Mouse (Mus musculus) left cerebral cortex, postnatal 4 days (tissue): ENCODE measurements at regions not wholly inside any gene's neighbourhood (a gene's known extent, or its start where the extent isn't known, plus 50 kb on each side); places are given as distances from the start of the nearest gene placed in this dataset.

Source experiments
- DNase-seq: peaks from one replicate; pipeline ENCODE4 v3.0.0-alpha.2; 2022
- intact Hi-C: fragments of 180-260 bp; cut with DNase I; formaldehyde crosslinking; loops from one replicate; pipeline ENCODE4 v1.15.1; 2025

DNA sequence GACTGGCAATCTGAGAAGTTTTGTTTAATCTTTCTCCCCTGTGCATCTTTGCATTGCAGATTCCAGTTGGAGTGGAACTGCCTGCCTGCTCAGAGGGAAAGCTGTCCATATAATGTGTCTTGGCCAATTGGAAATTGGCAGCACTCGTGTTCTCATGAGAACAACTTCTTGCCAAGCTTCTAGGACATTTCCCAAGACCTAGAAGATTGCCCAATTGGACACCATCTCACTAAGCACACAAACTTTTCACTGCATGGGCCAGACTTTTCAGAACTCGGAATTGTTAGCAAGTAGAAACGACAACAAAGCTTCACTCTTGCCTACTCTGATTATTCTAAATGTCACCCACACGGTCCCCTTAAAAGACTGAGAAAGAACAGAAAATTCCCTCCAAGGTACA, 409.8 kb downstream of the Rwdd3 start:
- intact Hi-C loops, result no loop called here

DNA sequence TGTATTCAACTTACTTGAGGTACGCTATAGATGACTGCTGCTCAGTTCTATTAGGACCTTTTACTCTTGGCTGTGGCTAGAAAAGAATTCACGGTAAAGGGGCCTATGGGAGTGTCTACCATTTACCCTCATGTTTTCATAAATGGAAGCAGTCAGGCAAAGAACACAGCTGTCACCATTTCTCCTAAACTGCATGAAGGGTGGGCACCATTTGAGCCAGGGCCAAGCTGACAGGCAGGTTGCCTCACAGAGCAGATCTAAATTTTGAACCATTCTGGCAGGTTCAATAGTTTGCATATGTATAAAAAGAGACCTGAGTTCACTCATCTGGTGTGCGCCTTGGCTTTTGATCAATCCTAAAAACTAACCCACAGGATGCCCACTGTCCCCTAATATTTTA, 410.3 kb downstream of the Rwdd3 start:
- intact Hi-C loops, result no loop called here
- DNase-seq, result peak; percentile 60

More for the DNA sequence above, 409.8 kb downstream of the Rwdd3 start:
- DNase-seq, result peak; percentile 18

DNA sequence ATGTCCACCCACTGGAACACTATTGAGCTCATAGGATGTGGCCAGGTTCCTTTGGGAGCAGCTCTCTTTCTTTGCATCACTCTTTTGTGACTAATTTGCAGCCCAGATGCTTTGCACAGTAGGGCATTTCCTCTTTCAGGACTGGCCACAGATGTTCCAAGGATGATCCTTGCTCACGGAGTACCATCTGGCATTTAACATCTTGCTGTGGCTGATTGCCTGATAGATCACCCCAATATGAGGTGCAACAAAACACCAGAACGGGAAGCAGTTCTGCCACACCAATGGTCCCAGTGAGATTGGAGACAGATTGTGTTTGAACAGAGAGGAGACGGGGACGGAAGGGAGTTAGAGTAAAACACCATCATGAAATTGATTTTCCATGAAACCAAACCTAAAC, 423.0 kb downstream of the Rwdd3 start:
- intact Hi-C loops, result no loop called here

DNA sequence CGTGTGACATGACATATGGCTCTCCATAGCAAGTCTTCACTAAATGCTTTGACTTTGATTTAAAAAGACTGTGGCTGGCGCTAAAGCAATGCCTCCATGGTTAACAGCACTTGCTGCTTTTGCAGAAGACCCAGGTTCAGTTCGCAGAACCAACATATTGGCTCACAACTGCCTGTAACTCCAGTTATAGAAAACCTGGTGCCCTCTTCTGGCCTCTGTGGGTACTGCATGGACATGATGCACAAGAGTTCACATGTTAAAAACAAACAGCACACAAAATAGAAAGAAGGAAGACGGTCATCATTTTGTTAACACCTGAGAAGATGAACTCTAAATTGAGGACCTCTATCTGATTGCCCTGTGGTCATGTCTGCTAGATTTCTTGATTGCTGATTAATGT, 423.8 kb downstream of the Rwdd3 start:
- intact Hi-C loops, result no loop called here
- DNase-seq, result peak; percentile 34

More for the DNA sequence above, 423.0 kb downstream of the Rwdd3 start:
- DNase-seq, result no peak

DNA sequence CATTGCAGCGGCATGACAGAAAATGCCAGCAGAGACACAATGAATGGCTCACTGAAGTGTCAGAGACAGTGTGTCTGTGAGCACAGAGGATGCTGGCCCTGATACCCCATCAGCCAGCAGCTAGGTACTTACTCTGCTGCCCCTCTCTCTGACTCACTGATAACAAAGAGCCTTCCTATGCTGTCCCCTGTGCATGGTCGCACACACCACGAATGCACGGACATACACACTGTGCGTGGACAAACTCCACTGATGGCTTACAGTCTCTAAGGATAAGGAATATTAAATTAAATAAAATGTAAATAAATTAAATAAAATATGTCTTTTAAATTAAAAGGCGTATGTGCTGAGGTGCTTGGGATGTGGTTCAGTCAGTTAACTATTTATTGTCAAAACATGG, 438.2 kb downstream of the Rwdd3 start:
- DNase-seq, result no peak
- intact Hi-C loops, result no loop called here

DNA sequence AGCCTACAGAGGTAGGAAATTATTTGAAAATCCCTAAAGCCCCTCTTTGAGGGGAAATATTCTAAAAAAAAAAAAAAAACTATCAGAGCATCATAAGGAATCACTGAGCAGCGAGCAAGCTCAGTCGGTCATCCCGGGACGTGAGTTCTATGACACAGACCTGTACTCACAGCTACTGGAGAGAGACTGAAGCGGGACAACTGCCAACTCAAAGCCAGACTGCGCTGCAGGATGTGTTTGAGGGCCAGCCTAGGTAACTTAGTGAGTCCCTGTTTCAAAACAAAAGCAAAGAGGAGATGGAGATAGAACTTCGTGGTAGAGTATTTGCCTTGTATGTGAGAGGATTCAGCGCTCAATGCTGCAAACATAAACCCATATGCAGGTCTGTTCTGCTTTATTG, 439.1 kb downstream of the Rwdd3 start:
- no peak for DNase-seq
- intact Hi-C loops, result no loop called here

DNA sequence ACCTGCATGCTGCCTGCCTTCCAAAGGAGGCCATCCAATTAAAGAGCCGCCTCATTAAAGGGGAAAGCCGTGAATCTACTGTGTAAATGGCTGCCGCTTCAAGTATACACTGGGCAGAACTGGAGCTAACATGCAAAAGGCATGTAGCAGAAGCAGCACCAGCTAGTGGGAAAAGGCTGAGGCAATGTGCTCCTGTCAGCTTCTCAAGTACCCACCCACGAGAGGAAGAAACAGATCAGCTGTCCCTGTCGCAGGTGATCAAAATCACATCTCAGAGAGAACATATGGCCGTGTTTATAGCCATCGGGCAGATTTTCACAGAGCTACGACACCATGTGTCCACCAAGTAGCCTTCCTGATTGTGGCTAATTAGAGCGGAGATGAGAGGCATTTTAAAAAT, 440.2 kb downstream of the Rwdd3 start:
- intact Hi-C loops, result no loop called here
- peak; percentile 14 for DNase-seq

DNA sequence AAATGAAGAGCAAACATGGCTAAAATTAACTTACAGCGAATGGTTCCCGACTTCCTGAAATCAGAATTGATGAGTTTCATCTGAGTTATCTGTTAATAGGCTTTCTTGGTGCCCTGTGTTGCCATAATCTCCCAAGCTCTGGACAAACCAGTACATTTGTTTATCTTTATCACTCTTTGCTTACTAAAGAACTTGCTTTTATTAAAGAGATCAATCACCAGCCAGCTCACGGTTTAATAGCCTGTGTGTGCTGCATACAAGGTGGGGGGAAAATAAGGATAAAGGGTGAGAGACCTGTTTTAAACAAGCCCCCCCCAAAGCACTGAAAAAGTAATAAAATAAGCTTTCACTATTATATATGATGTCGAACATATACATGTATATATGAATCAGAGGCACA, 441.3 kb downstream of the Rwdd3 start:
- intact Hi-C loops, result no loop called here
- DNase-seq, result no peak

DNA sequence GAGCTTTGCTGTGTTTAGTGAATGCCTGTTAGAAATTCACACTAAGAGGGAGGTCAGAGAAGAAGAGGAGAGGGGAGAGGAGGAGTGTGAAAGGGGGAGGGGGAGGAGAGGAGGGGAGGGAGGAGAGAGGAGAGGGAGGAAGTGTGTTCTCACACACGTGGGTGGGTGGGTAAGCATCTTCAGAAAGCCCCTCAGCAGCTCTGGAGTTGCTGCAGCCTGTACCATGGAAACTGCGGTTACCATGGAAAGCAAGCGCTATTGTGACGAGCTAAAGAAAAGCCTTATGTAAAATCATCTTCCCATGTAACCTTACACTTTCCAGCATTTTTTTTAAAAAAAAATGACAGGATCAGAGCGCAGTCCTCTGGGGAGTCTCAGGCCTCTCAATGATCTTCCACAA, 441.8 kb downstream of the Rwdd3 start:
- intact Hi-C loops, result loop anchor here (10.0 kb wide), 1 partner anchor 365 kb away; no protein-coding TSS in a partner anchor
- no peak for DNase-seq

DNA sequence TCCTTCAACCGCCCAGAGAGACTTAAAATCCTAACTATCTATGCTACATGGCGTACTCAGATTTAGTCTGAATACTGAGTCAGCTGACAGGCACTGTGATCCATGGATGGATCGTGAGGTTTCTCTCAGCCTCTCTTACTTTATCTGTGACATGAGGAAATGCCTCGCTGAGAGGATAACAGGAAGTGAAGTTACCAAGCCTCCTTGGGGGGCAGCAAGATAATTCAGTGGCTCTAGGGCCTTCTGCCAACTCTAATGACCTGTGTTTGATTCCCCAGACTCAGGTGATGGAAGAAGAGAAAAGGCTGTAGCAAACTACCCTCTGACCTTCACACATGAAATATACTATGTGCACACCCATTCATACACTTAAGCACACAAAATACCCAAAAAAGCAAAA, 486.3 kb downstream of the Rwdd3 start:
- intact Hi-C loops, result no loop called here
- no peak for DNase-seq

DNA sequence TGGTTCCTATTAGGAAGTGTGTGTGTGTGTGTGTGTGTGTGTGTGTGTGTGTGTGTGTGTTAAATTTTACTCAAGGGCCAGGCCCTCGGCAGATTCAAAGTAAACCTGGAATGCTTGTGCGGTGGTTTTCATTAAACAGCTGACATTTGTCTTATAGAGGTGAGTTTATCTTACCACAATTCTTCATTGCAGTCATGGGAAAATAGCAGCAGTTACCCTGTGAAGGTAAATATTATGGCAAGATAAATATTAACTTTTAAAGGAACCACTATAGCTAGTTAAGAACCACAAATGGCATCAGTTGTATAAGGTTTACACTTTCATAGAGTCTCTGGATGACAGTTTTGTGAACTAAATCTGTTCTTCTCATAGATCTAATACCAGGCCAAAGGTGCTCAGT, 495.6 kb downstream of the Rwdd3 start:
- DNase-seq, result no peak
- intact Hi-C loops, result no loop called here

DNA sequence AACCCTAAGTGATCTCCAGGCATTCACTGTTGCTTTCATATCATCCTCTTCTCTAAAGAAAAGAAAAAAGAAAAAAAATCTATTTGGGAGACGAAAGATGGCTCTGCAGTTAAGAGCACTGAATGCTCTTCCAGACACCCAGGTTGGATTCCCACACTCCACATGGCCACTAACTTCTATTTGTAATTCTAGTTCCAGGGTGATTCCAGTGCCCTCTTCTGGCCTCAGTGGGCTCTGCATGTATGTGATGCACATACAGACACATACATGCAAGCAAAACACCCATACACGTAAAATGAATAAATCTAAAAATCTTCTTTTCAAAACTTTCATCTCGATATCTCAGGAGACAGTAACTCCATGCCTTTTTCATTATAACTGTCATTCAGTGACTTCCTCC, 502.8 kb downstream of the Rwdd3 start:
- intact Hi-C loops, result no loop called here
- no peak for DNase-seq

DNA sequence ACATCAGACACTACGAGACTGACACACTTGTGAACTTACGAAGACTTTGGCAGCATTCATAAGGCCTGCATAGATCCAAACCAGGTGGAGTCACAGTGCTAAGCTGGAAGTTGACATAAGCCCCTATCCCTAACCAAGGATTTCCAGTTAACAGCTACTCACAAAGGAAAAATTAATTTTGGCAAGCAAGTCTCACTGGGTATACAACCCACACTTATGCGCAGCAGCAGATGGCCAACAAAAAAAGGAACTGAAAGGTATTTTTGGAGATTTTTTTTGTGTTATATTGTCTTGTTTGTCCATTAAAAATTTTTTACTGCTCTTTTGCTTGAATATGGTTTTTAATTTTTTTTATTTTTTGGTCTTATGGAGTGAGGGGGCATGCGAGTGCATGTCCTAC, 509.0 kb downstream of the Rwdd3 start:
- intact Hi-C loops, result no loop called here
- DNase-seq, result no peak

DNA sequence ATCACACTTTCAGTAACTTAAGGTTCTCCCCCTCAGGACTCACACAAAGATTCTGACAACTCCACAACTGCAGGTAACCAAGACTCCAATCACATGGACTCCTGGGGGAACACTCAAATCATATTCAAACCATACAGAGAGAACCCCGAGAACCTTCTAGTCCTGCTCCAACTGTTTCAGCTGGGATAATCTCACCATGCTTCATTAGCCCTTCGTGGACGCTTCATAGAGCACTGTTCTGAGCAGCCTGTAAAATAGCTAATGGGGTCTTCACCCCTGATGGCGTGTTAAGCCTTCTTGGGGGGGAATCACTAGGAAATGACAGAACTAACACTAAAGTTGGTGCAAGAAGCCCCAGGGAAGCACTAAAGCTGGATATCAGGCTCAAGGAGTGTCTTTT, 510.7 kb downstream of the Rwdd3 start:
- intact Hi-C loops, result no loop called here
- no peak for DNase-seq

DNA sequence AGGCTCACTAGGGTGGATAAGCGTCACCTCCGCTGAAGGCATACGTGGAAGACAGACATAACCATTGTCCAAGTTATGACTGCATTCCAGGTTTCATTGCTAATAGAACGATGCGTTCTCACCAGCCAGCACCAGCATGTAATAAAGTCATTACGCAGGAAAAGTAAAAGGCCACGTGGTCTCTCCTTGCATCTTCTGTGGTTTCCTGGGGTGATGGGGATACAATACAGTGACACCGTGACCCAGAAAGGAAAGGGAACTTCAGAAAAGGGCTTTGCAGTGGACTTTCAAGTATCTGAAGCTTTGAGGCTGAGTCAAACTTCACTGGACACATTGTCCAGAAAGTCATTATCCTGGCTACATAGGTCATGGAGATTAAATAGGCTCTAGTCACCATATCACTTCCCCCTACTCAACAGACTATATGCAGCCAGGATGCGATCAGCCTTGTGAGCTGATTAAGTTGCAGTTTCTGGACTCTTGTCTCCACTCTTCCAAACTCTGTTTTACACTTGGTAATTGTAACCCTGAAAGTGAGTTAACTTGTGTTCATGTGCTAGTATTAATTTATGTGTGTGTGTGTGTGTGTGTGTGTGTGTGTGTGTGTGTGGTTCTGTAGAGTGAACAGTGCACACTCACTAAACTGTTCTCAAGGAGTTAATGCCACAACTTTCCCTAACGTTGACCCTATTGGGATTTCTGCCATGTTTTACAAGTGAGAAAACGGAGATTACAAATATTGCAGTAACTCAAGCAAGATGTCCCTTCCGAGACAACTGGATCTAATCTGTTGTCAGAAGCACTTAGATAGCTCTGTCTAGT, 522.2 kb downstream of the Rwdd3 start:
- intact Hi-C loops, result no loop called here
- DNase-seq, result no peak

DNA sequence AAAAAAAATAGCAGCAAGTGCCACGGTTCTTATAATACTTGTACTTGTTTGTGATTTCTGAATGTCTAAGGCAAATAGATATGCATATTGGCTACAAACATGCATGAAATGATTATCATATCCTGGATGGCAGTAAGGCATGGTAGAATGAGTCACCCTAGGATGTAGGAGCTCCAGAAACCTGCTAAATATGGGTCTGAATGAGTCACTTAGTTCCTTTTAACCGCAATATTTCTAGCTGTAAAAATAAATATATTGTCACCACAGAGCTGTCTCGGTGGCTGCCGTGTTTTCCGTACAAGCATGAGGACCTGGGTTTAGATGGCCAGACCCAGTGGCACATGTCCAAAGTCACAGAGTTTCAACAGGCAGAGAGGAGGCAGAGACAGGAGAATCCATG, 523.1 kb downstream of the Rwdd3 start:
- DNase-seq, result no peak
- intact Hi-C loops, result no loop called here

DNA sequence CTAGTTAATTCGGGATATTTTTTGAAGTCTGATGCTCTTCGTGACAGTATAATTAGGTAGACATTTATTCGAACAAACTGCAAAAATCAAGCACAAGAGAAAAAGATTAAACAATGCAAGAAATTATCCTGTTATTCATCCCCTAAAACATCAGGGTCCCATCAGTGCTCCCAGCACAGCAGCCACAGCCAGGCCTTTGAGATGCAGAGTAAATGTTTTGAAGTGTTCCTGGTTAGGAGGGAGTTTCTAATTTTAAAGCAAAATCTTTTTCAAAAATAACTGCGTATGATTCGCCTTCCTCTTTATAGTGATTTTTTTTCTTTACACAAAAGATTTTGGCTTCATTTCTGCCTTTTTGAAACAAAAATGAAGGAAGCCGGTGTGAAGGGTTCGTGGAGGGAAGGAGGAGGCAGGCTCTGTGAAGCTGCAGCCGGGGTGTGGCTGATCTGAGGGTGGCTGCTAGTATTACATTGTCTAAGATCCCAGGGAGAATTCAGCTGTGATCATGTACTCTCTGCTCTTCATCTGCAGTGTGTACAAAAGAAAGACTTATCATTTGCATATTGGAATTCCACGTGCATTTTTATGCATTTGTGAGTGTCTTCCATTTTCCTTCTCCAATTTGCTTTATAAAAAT, 534.7 kb downstream of the Rwdd3 start:
- DNase-seq, result no peak
- intact Hi-C loops, result no loop called here

DNA sequence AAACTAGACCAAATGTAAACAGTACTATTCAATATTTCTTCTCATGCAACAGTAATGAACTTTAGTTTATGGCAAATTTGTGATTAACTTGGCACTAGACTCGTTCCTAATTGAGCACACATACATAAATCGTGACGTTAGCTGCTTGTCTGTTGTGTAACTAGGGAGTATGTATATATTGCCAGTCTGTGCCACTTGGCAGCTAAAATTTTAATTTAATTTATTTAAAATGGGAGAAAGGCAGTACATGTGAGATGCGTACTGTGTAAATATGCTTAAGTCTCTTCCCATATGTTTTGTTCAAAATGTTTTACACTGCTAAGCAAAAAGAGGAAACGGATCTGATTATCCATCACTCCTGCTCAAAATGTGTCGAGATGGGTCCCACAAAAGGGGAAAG, 553.1 kb downstream of the Rwdd3 start:
- DNase-seq, result no peak
- intact Hi-C loops, result no loop called here

DNA sequence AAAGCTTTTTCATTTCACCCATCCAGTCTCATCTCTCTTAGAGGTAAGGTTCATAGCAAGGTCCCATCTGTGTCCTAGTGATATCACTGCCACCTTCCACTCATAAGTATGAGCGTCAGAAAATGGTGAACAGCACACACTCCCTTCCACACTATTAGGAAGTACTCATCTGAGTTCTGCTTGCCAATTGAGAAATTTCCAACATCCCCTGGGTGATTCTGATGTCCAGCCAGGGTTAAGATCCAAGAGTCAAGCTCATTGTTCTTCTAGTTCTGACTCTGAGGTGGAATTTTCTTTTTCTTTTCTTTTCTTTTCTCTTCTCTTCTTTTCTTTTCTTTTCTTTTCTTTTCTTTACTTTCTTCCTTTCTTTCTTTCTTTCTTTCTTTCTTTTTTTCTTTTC, 577.3 kb downstream of the Rwdd3 start:
- intact Hi-C loops, result no loop called here
- DNase-seq, result no peak

DNA sequence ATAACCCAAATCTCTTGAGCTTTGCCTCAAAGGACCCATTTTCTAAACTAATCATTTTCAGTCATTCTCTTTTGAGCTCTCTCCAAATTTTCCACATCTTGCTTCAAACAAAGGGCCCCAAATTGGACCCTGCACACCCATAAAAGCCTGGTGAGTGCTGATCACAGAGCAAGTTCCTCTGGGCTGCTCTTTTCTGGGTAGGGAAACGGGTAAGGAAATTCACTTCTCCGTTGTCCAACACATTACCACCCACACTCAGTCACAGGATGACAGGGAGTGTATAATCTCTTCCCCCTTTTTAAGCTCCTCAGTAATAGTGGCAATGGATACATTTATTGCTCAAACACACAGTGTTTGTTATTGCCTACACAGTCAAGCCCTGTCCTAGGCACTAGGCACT, 580.3 kb downstream of the Rwdd3 start:
- no peak for DNase-seq
- intact Hi-C loops, result no loop called here

DNA sequence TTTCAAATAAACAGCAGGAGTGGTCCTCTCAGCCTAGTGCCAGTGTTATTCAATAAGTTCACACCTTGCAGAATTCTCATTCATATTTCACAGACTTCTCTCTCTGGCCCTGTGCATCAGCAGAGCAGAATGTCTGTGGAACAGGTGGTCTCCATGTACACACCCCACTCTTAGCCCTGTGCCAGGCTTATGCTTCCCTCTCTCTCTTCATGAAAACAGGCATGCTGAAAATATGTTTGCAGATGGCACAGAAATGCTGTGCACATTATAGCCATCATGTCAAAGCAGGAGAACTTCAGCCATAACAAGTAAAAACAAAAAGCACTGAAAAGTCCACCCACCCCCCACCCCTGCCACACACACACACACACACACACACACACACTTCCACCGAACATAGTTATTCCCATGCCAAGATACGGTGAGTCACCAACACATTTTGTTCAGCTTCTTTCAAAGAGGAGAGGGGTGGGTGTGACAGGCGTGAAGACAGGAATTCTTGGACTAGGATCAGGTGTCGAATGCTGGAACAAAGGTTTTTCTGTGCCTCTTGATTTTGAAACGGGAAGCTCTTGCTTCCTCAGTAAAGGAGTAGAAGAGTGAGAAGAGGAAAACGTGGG, 600.6 kb downstream of the Rwdd3 start:
- DNase-seq, result no peak
- intact Hi-C loops, result no loop called here
